Mouse (Mus musculus) megakaryocyte, embryonic 14.5 days (primary cell): Measurements from ENCODE around the gene Pcsk6. TPM values are rescaled to one million over a fixed set of nuclear protein-coding genes. Genes with fewer than 3 reads are reported as not detected.
"Not testable (repeated sequence)": the region's sequence is repeated elsewhere in the genome, so short reads cannot be mapped to it uniquely, and the experiment has no call there.

Experiments used
- H3K27me3 ChIP-seq: replicated peaks from 2 replicates; pipeline ENCODE3; 2012; ENCODE audit warnings: inconsistent platforms
- H3K36me3 ChIP-seq: replicated peaks from 2 replicates; pipeline ENCODE3; 2012; ENCODE audit warnings: low read length, inconsistent platforms, mixed read lengths
- H3K4me1 ChIP-seq: 2 replicates; pipeline ENCODE4 v1.6.1; 2012; ENCODE audit warnings: inconsistent platforms
- H3K4me3 ChIP-seq: replicated peaks from 2 replicates; pipeline ENCODE3; 2012; ENCODE audit warnings: moderate library complexity, mild to moderate bottlenecking, inconsistent platforms
- H3K9me3 ChIP-seq: 2 replicates; pipeline ENCODE4 v1.6.1; 2012; ENCODE audit warnings: inconsistent platforms
- FLI1 ChIP-seq: IDR thresholded peaks from 2 replicates; pipeline ENCODE4 v1.6.1; 2012; ENCODE audit warnings: low read length, inconsistent platforms, mixed read lengths
- GATA1 ChIP-seq: IDR thresholded peaks from 3 replicates; pipeline ENCODE4 v1.6.1; 2012; ENCODE audit warnings: mixed read lengths, low read length, inconsistent platforms, borderline replicate concordance
- polyA plus RNA-seq: library from polyadenylated mRNA; stranded (reverse); fragments of >175 nt; gene quantifications from 2 replicates; pipeline ENCODE4 v1.2.3, GENCODE M21; 2012; ENCODE audit warnings: low replicate concordance; ENCODE audit not compliant: insufficient read depth

The Pcsk6 gene
- polyA plus RNA-seq, 1 experiment, result not detected

DNA sequence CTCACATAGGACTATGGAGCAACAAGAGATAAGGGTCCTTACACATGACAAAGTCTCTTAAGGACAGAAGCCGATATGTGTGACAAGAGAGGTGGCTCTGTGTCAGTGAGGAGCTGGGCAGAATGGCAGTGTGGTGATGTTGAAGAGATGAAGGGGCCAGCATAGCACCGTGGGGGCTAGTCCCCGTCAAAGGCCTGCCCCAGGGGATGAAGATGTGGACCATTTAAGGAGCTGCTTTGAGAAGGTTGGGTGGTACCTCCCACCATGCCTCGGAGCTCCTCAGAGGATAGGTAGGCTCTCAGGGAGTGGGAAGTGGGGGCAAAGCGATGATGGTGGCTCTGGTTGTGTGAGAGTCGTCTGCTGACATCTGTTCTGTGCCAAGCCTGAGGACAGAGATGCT is 41.9 kb downstream of the Pcsk6 start:
- H3K27me3 ChIP-seq, result peaks cover 6% of the 10 kb centered on the region
- no peaks in the 10 kb centered on the region for H3K36me3 ChIP-seq
- no peak for TF ChIP-seq FLI1
- TF ChIP-seq GATA1, result no peak
- no peaks in the 10 kb centered on the region for H3K4me1 ChIP-seq
- H3K9me3 ChIP-seq, result peaks cover 9% of the 10 kb centered on the region
- no peak overlapping the region for H3K4me3 ChIP-seq

DNA sequence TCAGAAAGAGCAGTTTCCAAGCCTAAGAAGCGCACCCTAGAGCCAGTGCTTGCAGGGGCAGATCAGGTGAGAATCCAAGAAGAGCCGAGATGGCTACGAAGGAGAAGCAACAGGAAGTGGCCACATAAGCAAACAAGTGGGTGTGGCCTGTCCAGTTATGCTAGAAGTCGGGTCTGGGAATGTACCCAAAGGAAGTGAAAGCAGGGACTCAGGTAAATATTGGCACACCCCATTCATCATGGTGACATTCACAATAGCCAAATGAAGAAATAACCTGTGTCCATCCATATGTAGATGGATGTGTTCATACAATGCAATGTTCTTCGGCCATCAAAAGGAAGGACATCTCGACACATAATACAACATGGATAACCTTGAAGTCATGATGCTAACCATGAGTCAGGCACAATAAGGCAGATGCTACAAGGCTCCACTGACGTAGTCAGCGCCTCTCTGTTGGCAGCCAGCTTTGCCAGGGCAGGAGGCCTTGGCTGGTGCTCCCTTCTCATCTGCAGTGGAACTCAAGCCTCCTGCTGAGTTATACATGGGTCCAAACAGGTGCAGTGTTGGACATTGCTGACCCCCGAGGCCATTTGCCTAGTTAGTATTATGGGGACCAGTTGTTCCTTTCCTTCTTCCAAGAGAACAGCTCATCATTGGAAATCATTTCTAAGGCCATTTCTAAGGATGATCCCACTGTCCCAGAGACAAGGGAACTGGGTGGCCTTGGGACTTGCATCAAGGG is 45.2 kb downstream of the Pcsk6 start:
- TF ChIP-seq FLI1 (no peak), GATA1 (no peak)
- H3K9me3 ChIP-seq, result no peaks in the 10 kb centered on the region
- no peak overlapping the region for H3K4me3 ChIP-seq
- H3K27me3 ChIP-seq, result peaks cover 4% of the 10 kb centered on the region
- no peaks in the 10 kb centered on the region for H3K36me3 ChIP-seq
- H3K4me1 ChIP-seq, result no peaks in the 10 kb centered on the region

DNA sequence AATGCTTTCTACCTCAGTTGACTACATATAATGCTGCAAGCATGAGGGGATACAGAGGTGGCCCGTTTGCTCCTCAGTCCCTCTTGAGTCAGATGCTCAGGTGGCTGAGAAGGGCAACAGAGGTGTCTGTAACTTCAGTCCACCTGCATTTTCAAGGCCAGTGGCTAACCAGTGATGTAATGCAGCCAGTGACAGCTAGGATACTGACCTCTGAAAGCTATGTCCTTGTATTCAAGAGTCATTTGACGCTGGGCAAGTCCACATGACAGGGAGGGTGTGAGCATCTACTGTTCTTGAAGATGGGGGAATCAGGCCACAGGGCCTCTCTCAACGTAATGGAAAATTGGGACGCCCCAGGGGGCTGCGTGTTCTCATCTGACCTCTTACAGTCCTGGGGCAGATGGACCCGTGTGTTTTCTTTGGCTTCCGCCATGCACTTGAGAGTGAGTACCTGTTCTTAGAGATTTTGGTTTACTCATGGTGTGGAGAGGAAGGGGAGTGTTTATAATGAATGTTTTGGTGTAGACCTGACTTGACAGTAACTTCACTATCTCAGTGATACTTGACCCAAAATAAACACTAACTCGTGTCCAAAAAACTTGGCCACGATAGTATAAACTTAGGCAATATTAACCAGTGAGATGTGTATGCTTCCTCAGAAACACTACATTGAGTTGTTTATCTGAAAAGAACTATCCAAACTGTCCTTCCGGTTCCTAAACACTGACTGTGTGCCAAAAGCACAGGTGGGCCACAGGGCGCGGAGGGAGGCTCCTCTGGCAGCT is 48.0 kb downstream of the Pcsk6 start:
- no peak overlapping the region for H3K4me3 ChIP-seq
- H3K36me3 ChIP-seq, result no peaks in the 10 kb centered on the region
- TF ChIP-seq FLI1 (no peak), GATA1 (no peak)
- H3K4me1 ChIP-seq, result no peaks in the 10 kb centered on the region
- peaks cover 5% of the 10 kb centered on the region for H3K27me3 ChIP-seq
- H3K9me3 ChIP-seq, result no peaks in the 10 kb centered on the region

DNA sequence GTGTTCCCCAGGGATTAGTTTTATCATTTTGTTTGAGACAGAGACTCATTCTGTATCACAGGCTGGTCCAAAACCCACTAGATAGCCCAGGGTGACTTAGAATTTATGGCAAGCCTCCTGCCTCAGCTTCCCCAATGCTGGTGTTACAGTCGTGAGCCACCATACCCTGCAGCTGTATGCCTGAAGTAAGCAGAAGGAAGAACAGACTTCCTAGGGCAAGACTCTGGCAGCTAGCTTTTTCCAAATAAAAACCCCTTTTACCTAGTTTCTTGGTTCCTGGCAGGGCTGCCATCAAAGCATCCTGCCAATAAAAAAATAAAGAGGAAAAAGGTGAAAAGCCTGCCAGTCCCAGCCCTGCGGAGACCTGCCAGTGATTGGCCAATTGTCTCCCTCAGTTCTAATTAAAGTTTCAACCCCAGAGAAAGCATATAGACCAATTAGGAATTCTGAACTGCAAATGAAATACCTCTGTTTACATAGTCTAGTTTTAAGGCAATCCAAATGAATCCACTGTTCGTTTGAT is 51.6 kb downstream of the Pcsk6 start:
- Histone ChIP-seq H3K27me3 (peaks cover 5% of the 10 kb centered on the region), H3K4me1 (no peaks in the 10 kb centered on the region), H3K4me3 (no peak overlapping the region), H3K36me3 (no peaks in the 10 kb centered on the region), H3K9me3 (no peaks in the 10 kb centered on the region)
- TF ChIP-seq GATA1 (no peak), FLI1 (no peak)

DNA sequence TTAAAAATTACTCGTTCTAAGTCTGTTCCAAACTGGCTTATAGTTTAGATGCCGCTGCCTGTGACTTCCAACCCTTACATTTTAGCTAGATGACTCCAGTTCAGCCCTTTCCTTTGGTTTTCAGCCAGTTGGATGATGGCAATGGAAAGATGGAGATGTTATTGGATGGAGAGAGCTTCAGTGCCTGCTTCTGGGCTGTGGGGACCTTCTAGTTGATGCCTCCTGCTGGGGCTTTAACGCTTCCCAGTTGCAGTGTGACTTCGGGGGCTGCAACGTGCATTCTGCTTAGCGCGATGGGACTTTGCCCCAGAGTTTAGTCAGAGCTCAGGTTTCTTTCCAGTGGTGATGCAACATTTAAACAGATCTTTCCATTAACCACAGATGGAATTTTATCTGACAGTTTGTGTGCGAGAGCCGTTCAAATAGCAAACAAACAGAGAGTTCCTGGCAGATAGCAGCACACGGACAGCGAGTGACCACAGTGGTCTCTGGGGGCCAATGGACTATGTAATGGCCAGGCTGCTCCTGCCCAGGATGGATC is 53.3 kb downstream of the Pcsk6 start:
- H3K36me3 ChIP-seq, result no peaks in the 10 kb centered on the region
- TF ChIP-seq FLI1, result no peak
- TF ChIP-seq GATA1, result no peak
- H3K4me1 ChIP-seq, result no peaks in the 10 kb centered on the region
- H3K4me3 ChIP-seq, result no peak overlapping the region
- peaks cover 5% of the 10 kb centered on the region for H3K27me3 ChIP-seq
- H3K9me3 ChIP-seq, result no peaks in the 10 kb centered on the region

DNA sequence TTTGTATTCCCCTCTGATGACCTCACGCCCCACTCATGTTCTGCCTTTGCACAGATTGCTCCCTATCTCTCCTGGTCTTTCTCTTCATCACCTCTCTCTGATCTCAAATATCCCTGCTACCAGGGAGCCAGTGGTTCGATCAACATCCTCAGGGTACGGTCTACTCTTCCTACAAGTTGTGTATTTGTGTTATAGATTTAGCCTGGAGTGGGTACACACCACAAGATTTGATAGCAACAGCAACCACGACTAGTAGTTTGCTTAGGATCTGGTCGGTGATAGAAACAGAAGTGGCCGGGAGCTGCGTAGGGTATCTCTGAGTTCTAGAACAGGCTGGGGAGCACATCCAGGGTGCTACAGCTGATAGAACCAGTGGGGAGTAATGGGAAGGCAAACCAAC is 54.3 kb downstream of the Pcsk6 start:
- TF ChIP-seq GATA1, result no peak
- no peak for TF ChIP-seq FLI1
- Histone ChIP-seq H3K36me3 (no peaks in the 10 kb centered on the region), H3K4me1 (no peaks in the 10 kb centered on the region), H3K27me3 (peaks cover 5% of the 10 kb centered on the region), H3K9me3 (no peaks in the 10 kb centered on the region), H3K4me3 (no peak overlapping the region)

DNA sequence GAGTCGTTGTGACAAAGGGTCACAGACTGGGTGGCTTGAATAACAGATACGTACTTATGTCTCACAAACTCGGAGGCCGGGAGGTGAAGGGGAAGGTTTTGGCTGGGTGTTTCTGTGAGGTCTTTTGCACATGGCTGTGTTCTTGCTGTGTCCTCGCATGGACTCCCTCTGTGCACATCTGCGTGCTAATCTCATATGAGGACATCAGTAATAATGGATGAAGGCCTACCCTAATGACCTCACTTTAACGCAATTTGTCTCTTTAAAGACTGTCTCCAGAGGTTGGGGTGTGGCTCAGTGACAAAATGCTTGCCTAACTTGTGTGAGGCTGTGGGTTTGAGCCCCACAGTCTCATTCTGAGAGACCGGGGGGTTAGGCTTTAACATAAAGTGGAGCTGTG is 55.0 kb downstream of the Pcsk6 start:
- Histone ChIP-seq H3K9me3 (no peaks in the 10 kb centered on the region), H3K4me1 (no peaks in the 10 kb centered on the region), H3K4me3 (no peak overlapping the region), H3K36me3 (no peaks in the 10 kb centered on the region), H3K27me3 (peaks cover 5% of the 10 kb centered on the region)
- TF ChIP-seq GATA1, result no peak
- TF ChIP-seq FLI1, result no peak

DNA sequence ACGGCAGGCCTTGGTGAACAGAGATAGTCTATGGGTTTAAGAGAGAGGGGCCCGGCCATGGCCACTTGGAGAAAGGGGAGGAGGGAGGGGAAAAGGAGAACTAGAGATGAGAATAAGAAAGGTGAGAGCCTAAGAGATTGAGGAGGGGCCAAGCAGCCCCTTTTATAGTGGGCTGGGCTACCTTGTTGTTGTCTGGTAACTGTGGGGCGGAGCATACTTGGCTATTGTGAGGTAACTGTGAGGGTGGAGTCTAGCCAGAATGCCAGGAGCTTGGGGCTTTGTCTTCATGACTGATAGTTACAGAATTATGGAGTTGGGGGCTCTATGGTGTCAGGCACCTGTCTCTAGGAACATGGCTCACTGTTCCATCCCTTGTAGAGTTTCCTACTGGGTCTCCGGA is 56.9 kb downstream of the Pcsk6 start:
- H3K4me1 ChIP-seq, result no peaks in the 10 kb centered on the region
- no peaks in the 10 kb centered on the region for H3K36me3 ChIP-seq
- no peak overlapping the region for H3K4me3 ChIP-seq
- TF ChIP-seq GATA1 (no peak), FLI1 (no peak)
- peaks cover 2% of the 10 kb centered on the region for H3K27me3 ChIP-seq
- H3K9me3 ChIP-seq, result peaks cover 10% of the 10 kb centered on the region

DNA sequence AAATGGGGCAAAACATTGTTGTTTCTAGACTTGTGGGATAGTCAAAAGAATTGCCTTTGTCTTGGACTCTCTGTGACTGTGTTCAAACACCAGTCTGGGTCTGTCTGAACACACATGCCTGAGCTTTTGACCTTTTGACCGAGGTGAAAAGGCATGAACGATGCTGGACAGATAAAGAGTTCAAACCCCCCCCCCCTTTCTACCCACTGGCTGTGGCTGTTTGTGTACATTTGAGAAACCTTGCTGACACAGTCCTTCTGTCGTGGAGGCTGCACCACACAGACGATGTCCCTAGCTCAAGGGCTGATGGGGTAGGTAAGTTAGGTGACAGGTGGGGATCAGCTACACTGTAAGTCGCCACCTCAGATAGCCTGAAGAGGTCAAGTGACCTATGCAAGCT is 67.9 kb downstream of the Pcsk6 start:
- no peak overlapping the region for H3K4me3 ChIP-seq
- no peaks in the 10 kb centered on the region for H3K36me3 ChIP-seq
- H3K4me1 ChIP-seq, result peaks cover 5% of the 10 kb centered on the region; the same call in 1 of the 2 replicates
- no peak for TF ChIP-seq FLI1
- H3K9me3 ChIP-seq, result no peaks in the 10 kb centered on the region
- peaks cover 21% of the 10 kb centered on the region for H3K27me3 ChIP-seq

DNA sequence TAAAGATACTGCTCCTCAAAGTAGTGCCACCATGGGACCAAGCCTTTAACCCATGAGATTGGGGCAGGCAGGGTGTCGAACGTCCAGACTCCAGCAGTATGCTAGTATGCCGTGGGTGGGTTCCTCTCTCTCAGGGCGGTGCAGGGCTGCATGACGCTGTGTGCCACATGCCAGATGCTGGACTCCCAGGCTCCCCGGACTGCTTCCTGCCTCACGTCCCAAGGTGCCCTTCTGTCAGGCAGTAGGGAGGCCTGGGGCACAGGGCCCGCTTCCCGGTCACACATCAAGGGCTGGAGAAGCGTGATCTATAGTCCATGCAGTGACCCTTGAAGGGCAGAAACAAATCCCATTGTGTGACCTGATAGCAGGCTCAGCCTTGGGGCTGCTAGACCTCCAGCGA is 68.9 kb downstream of the Pcsk6 start:
- H3K27me3 ChIP-seq, result peaks cover 20% of the 10 kb centered on the region
- TF ChIP-seq GATA1 (no peak), FLI1 (no peak)
- H3K4me1 ChIP-seq, result peaks cover 5% of the 10 kb centered on the region; the same call in 1 of the 2 replicates
- peak overlapping the region; percentile 29 for H3K4me3 ChIP-seq
- no peaks in the 10 kb centered on the region for H3K9me3 ChIP-seq
- H3K36me3 ChIP-seq, result no peaks in the 10 kb centered on the region

DNA sequence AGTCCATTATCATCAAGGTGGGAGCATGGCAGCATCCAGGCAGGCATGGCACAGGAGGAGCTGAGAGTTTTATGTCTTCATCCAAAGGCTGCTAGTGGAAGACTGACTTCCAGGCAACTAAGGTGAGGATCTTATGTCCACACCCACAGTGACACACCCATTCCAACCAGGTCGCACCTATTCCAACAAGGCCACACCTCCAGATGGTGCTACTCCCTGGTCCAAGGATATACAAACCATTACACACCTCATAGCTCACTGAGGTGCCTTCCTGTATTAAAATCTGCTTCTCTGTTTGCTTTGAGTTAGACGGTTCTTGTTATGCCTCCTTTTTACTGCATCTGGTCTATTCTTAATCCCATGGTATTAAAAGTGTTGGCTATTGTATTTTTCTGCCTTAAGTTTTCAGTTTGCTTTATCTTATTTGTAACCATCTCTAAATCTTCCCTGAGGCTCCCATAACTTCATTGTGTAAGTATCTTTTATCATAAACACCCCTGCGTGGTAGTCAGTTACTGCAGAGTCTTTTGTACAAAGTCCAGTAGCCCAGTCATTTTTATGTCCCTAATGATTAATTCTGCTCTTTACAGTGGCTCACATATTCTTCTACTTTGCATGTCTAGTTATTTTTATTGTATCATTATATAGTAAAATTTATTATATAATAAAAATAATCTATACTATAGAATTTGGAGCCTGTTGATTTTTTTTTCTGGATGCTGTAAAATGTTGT is 72.9 kb downstream of the Pcsk6 start:
- H3K4me1 ChIP-seq, H3K36me3 ChIP-seq, H3K9me3 ChIP-seq, H3K4me3 ChIP-seq: not testable (repeated sequence)
- peaks cover 15% of the 10 kb centered on the region for H3K27me3 ChIP-seq
